ENCODE assay signal across 9 mouse cellular contexts in genomic region chr2:93075738-93076577, GRCm38 (mm10). TPM values are rescaled to one million over a fixed set of nuclear protein-coding genes. Genes with fewer than 3 reads are reported as not detected.
DNase-seq lines count a peak whose midpoint lies in the region; ATAC-seq and TF ChIP-seq lines count a peak whose summit lies in the region.
"Had no signal": no experiment of that assay in that cellular context is flagged by ENCODE, and none has a peak within 500 bp of the region (broad histone marks: within the 10 kb centered on the region; RNA-seq: fewer than 3 reads in every experiment).

No protein-coding gene starts in this region.

- H3K27ac ChIP-seq in layer of hippocampus, adult 2 months = peak overlapping the region; percentile 81
- H3K27ac ChIP-seq: hindbrain, embryonic 15.5 days had no signal

- no peaks in the 10 kb centered on the region for H3K9me3 ChIP-seq in E14TG2a.4 (ENCODE audit: low read length)
- H3K9me3 ChIP-seq: hindbrain, embryonic 15.5 days had no signal

- intact Hi-C loops in heart, postnatal 14 days (cut with DNase I) = loop anchor here (2.0 to 10.0 kb wide), 3 partner anchors 45 to 259 kb away; partner anchors contain the start of gene Tspan18

- H3K4me1 ChIP-seq in E14TG2a.4 (replicated peaks; ENCODE audit: low read depth, low read length) = no peaks in the 10 kb centered on the region

- DNase-seq in adrenal gland, postnatal 10 days = peak; percentile 82
- peak; percentile 80 for DNase-seq in embryo, embryonic 11.5 days (ENCODE audit: low read depth, low spot score)
- DNase-seq in heart, postnatal 14 days = peak; percentile 74 to 85
- peak in 1 of 2 experiments; percentile 59 for DNase-seq in layer of hippocampus, adult 2 months (ENCODE audit: low spot score in 2 of 2)
- peak; percentile 56 for DNase-seq in right cerebral cortex, postnatal 25 days
- DNase-seq in urinary bladder, postnatal 25 days (ENCODE audit: low spot score) = peak; percentile 65

- peak; percentile 98 for TF ChIP-seq CTCF in E14TG2a.4 (conservative IDR thresholded peaks at IDR 0.05; ENCODE audit: low read length)
- peak; percentile 93 for TF ChIP-seq CTCF in layer of hippocampus, adult 2 months (conservative IDR thresholded peaks at IDR 0.05)

- peak; percentile 66 for ATAC-seq in megakaryocyte, adult 5-6 weeks (ENCODE audit: poor library complexity, severe bottlenecking)

- no peak overlapping the region for H3K4me3 ChIP-seq in E14TG2a.4 (replicated peaks; ENCODE audit: low read length)
- H3K4me3 ChIP-seq in layer of hippocampus, adult 2 months = no peak overlapping the region
- H3K4me3 ChIP-seq: hindbrain, embryonic 15.5 days had no signal

- H3K27me3 ChIP-seq in E14TG2a.4 (ENCODE audit: insufficient read depth, low read length) = peaks cover 37% of the 10 kb centered on the region
- H3K27me3 ChIP-seq: hindbrain, embryonic 15.5 days had no signal

- no peaks in the 10 kb centered on the region for H3K36me3 ChIP-seq in E14TG2a.4 (ENCODE audit: insufficient read depth, low read length)
- H3K36me3 ChIP-seq: hindbrain, embryonic 15.5 days had no signal

RNA-seq across cellular contexts. Expression of gene Prdm11, which starts 30.0 kb away (rescaled TPM):
- 10 to 100 TPM; 35.7 to 37.1 TPM for total RNA-seq in adrenal gland, postnatal 10 days (2021)
- 10 to 100 TPM; 19.4 to 20.5 TPM for total RNA-seq in heart, postnatal 14 days (2021)
- 10 to 100 TPM; 30.7 to 30.9 TPM for total RNA-seq in layer of hippocampus, adult 2 months (2021)
- 0.85 and 2.1 TPM in 2 replicates for total RNA-seq in megakaryocyte, adult 5-6 weeks (2015)
- total RNA-seq in megakaryocyte, adult 5-6 weeks (2017) = 2.1 TPM in 2 replicates

Comparison
In these comparisons a context has a peak if more than half of its experiments do, and no peak if none do; other contexts are left out.
1. RNA of gene Prdm11, which starts 30.0 kb away (total RNA-seq): 35.7 to 37.1 TPM in adrenal gland, postnatal 10 days, 30.7 to 30.9 TPM in layer of hippocampus, adult 2 months and 19.4 to 20.5 TPM in heart, postnatal 14 days; 0.85 to 2.1 TPM in megakaryocyte, adult 5-6 weeks; every median in the first group is over 4 times any median in the second.